Mouse (Mus musculus) CH12.LX (cell line): ENCODE results near the gene Otogl.

ENCODE experiments used
- IRF4 ChIP-seq: IDR thresholded peaks from 2 replicates; pipeline ENCODE4 v1.6.1; 2014; ENCODE audit warnings: low read depth, mild to moderate bottlenecking, inconsistent platforms, low read length, improper control_type of control experiment
- MAZ ChIP-seq: IDR thresholded peaks from 2 replicates; pipeline ENCODE4 v1.6.1; 2012; ENCODE audit warnings: low read depth, mild to moderate bottlenecking, inconsistent platforms, low read length, improper control_type of control experiment, moderate library complexity
- MEF2A ChIP-seq: IDR thresholded peaks from 2 replicates; pipeline ENCODE4 v1.6.1; 2014; ENCODE audit warnings: low read depth, mild to moderate bottlenecking, inconsistent platforms, low read length, improper control_type of control experiment, borderline replicate concordance
- MXI1 ChIP-seq: IDR thresholded peaks from 2 replicates; pipeline ENCODE4 v1.6.1; 2011; ENCODE audit warnings: mild to moderate bottlenecking, low read depth, low read length, improper control_type of control experiment
- POLR2A ChIP-seq: IDR thresholded peaks from 2 replicates; pipeline ENCODE4 v1.6.1; 2011; ENCODE audit warnings: low read depth, mild to moderate bottlenecking, improper control_type of control experiment, low read length

- TF ChIP-seq MAZ, result no peak
- no peak for TF ChIP-seq MEF2A
- no peak for TF ChIP-seq MXI1
- no peak for TF ChIP-seq POLR2A
- TF ChIP-seq IRF4, result no peak
Measured at GRCm38 (mm10) chr10:107901958-107902357, 10.0 kb downstream of the Otogl start.
